Mouse (Mus musculus) lung, adult 2 months (tissue): ENCODE data around the gene Naip6. TPM values are rescaled to one million over a fixed set of nuclear protein-coding genes. Genes with fewer than 3 reads are reported as not detected.
"Not testable (repeated sequence)": the region's sequence is repeated elsewhere in the genome, so short reads cannot be mapped to it uniquely, and the experiment has no call there.

Experiments
- DNase-seq: peaks from one replicate; pipeline ENCODE4 v3.0.0; 2022
- H3K4me1 ChIP-seq: fragments of 200-500 bp; 2 replicates; pipeline ENCODE4 v1.6.1; 2011; ENCODE audit warnings: low read length; ENCODE audit not compliant: control insufficient read depth, insufficient read depth
- H3K4me3 ChIP-seq: fragments of 200-500 bp; replicated peaks from 2 replicates; pipeline ENCODE3; 2011; ENCODE audit warnings: low read depth, mild to moderate bottlenecking, control low read depth, low read length; ENCODE audit errors: extremely low read depth
- CTCF ChIP-seq: fragments of 200-500 bp; IDR thresholded peaks from 2 replicates; pipeline ENCODE4 v1.5.1; 2011; ENCODE audit warnings: mild to moderate bottlenecking, low read length, control low read depth; ENCODE audit not compliant: insufficient read depth
- POLR2A ChIP-seq: fragments of 200-500 bp; IDR thresholded peaks from 2 replicates; pipeline ENCODE4 v1.6.1; 2011; ENCODE audit warnings: low read depth, mild to moderate bottlenecking, control low read depth, low read length, borderline replicate concordance; ENCODE audit errors: extremely low read depth
- WGBS: fragments of 180-500 bp; shearing (Covaris S2); methylation state at CpG from one replicate; pipeline ENCODE4 v1.1.7; 2018; 5-methylcytosine and 5-hydroxymethylcytosine counted together
- polyA plus RNA-seq: library from polyadenylated mRNA; depleted of rRNA; stranded (reverse); fragments of >200 nt; gene quantifications from 2 replicates; pipeline ENCODE4 v1.2.3, GENCODE M21; 2012; rRNA removed

The Naip6 gene
- polyA plus RNA-seq, 1 experiment = 2.7 TPM

- H3K4me3 ChIP-seq, DNase-seq, H3K4me1 ChIP-seq: not testable (repeated sequence)
- WGBS = 73% methylated on average over 4 of the region's 4 CpGs
Observed at GRCm38 (mm10) chr13:100246223-100246622, 71.3 kb downstream of the Naip6 start, which contains the start of gene Naip5. TSS of gene Naip5 (minus strand) at chr13:100246323.

- DNase-seq = no peak
- TF ChIP-seq POLR2A (no peak), CTCF (no peak)
- Histone ChIP-seq H3K4me1 (no peaks in the 10 kb centered on the region), H3K4me3 (no peak overlapping the region)
Observed at GRCm38 (mm10) chr13:100243702-100244101, 73.8 kb downstream of the Naip6 start.

Other genes starting within 250 kb of the Naip6 start
- gene Bdp1, start 213.6 kb downstream of the Naip6 start, polyA plus RNA-seq = 2.1 and 2.9 TPM in 2 replicates
- 2.8 and 5.1 TPM in 2 replicates for gene Serf1, start 209.7 kb downstream of the Naip6 start, polyA plus RNA-seq
- 12.1 and 12.7 TPM in 2 replicates for gene Smn1, start 192.8 kb downstream of the Naip6 start, polyA plus RNA-seq
- gene Naip2, start 115.6 kb downstream of the Naip6 start, polyA plus RNA-seq = 1.9 and 2.3 TPM in 2 replicates
- 2.1 and 2.3 TPM in 2 replicates for gene Naip5, start 71.4 kb downstream of the Naip6 start, polyA plus RNA-seq
- gene Naip1, start 135.2 kb upstream of the Naip6 start, polyA plus RNA-seq = 0.12 TPM in 2 replicates
- 16.9 and 17.2 TPM in 2 replicates for gene Gtf2h2, start 174.9 kb upstream of the Naip6 start, polyA plus RNA-seq
- gene Ocln, start 235.0 kb upstream of the Naip6 start, polyA plus RNA-seq = 15.0 and 21.3 TPM in 2 replicates